Mouse (Mus musculus) activated CD4-positive, CD25-positive, alpha-beta regulatory T cell, adult 4 months (primary cell): ENCODE measurements around the gene AU022252. TPM values are rescaled to one million over a fixed set of nuclear protein-coding genes. Genes with fewer than 3 reads are reported as not detected.

Experiments used
- ATAC-seq: one replicate; pipeline ENCODE4 v1.8.0; 2017
- polyA plus RNA-seq, 2 experiments: library from polyadenylated mRNA; unstranded; fragments of 100-300 nt; shearing (Covaris generic); gene quantifications; one replicate each; pipeline ENCODE4 v1.2.1; 2017

Gene AU022252
- polyA plus RNA-seq, 2 experiments from 2014 or later, result 8.0 to 9.2 TPM

GRCm38 (mm10) chr4:119244468-119245240, 12.1 kb upstream of the AU022252 start:
- no peak for ATAC-seq

GRCm38 (mm10) chr4:119242571-119242970, 10.1 kb upstream of the AU022252 start:
- ATAC-seq, result no peak

- no peak for ATAC-seq
These were observed 9.2 kb upstream of the AU022252 start for GRCm38 (mm10) chr4:119241664-119242063.

- peak; percentile 91 for ATAC-seq
These were observed 6.7 kb upstream of the AU022252 start for GRCm38 (mm10) chr4:119239181-119239682.

GRCm38 (mm10) chr4:119238661-119239060, 6.1 kb upstream of the AU022252 start:
- ATAC-seq, result no peak

GRCm38 (mm10) chr4:119234348-119234747, 1.8 kb upstream of the AU022252 start:
- ATAC-seq, result no peak

GRCm38 (mm10) chr4:119233256-119233901, 867 bp upstream of the AU022252 start:
- peak; percentile 8 for ATAC-seq

- no peak for ATAC-seq
These were observed 5.8 kb downstream of the AU022252 start for GRCm38 (mm10) chr4:119226751-119227150.

GRCm38 (mm10) chr4:119225719-119226118, 6.8 kb downstream of the AU022252 start:
- ATAC-seq, result no peak

- ATAC-seq, result no peak
These were observed 8.0 kb downstream of the AU022252 start for GRCm38 (mm10) chr4:119224534-119224933.

GRCm38 (mm10) chr4:119223696-119224095, 8.8 kb downstream of the AU022252 start:
- peak; percentile 80 for ATAC-seq

- ATAC-seq, result no peak
These were observed 14.3 kb downstream of the AU022252 start, which contains the start of gene Tmem269 for GRCm38 (mm10) chr4:119218169-119218568. Gene Tmem269 (minus strand): TSS chr4:119218217.

- no peak for ATAC-seq
These were observed 15.8 kb downstream of the AU022252 start for GRCm38 (mm10) chr4:119216667-119217066.

- ATAC-seq, result peak; percentile 28
These were observed 27.8 kb downstream of the AU022252 start for GRCm38 (mm10) chr4:119204672-119205071.

- no peak for ATAC-seq
These were observed 34.4 kb downstream of the AU022252 start for GRCm38 (mm10) chr4:119198105-119198504.

GRCm38 (mm10) chr4:119195582-119196320, 36.8 kb downstream of the AU022252 start:
- peak; percentile 48 for ATAC-seq

GRCm38 (mm10) chr4:119194909-119195581, 37.5 kb downstream of the AU022252 start, which contains the start of gene Svbp:
Gene Svbp (plus strand): TSS chr4:119195306.
- peak; percentile 85 for ATAC-seq

- no peak for ATAC-seq
These were observed 39.8 kb downstream of the AU022252 start for GRCm38 (mm10) chr4:119192757-119193156.

GRCm38 (mm10) chr4:119191273-119191672, 41.2 kb downstream of the AU022252 start:
- ATAC-seq, result no peak

GRCm38 (mm10) chr4:119190618-119191017, 41.9 kb downstream of the AU022252 start:
- no peak for ATAC-seq

- ATAC-seq, result no peak
These were observed 42.6 kb downstream of the AU022252 start, which contains the start of gene Ermap for GRCm38 (mm10) chr4:119189864-119190263. Gene Ermap (minus strand): TSS chr4:119190011.

- ATAC-seq, result no peak
These were observed 43.1 kb downstream of the AU022252 start for GRCm38 (mm10) chr4:119189392-119189791.
